Mouse (Mus musculus) fibroblast of lung, adult 2 months (primary cell): Measurements from ENCODE around the gene Klk4.

Experiments used
- DNase-seq: peaks from one replicate; pipeline ENCODE4 v3.0.0-alpha.2; 2011; ENCODE audit warnings: low read depth

The Klk4 gene

DNA sequence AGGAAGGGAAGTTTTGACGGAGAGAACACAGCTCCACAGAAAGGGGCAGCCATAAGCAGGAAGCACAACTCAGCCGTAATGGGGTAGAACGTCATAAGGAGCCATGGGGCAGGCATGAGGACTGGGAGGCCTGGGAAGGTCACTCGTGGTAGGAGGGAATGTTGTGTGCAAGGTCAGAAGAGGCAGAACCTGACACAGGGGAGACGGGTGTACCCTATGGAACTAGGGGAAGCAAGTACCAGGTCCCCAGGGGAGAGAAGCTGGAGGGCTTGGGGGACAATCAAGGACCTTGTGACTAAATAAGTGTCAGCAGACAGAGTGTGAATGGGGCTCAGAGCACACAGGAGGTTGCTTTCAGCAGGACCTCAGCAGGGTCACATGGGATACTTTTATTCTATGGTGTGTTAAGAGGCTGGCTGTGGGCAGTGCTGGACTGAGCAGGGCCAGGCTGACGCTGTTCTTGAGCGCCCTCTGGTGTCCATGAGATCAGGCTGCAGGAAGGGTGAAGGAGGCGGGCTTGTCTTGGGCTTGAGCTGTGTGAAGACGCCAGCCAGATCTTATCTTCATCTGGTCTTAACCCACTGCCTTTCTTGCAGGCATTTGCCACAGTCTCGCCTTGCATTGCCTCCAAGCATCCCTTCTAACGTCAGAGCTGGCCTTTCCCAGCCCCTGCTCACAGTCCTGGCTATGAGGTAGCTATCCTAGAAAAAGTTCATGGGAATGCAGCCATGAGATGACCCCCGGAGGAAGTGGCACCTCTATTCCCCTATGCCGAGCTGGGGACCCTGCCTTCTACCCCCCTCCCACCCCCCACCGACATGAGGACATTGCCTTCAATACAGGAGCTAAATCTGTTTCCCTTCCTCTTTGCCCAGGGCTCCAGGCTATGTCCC, 38.8 kb downstream of the Klk4 start:
- DNase-seq = peak; percentile 46

GRCm38 (mm10) chr7:43920582-43920981, 39.6 kb downstream of the Klk4 start:
- no peak for DNase-seq

- no peak for DNase-seq
These were observed 40.1 kb downstream of the Klk4 start for GRCm38 (mm10) chr7:43921087-43921486.

GRCm38 (mm10) chr7:43921941-43922340, 41.0 kb downstream of the Klk4 start:
- DNase-seq = no peak

GRCm38 (mm10) chr7:43925985-43926384, 45.0 kb downstream of the Klk4 start:
- no peak for DNase-seq

- no peak for DNase-seq
These were observed 47.6 kb downstream of the Klk4 start for GRCm38 (mm10) chr7:43928521-43928920.

DNA sequence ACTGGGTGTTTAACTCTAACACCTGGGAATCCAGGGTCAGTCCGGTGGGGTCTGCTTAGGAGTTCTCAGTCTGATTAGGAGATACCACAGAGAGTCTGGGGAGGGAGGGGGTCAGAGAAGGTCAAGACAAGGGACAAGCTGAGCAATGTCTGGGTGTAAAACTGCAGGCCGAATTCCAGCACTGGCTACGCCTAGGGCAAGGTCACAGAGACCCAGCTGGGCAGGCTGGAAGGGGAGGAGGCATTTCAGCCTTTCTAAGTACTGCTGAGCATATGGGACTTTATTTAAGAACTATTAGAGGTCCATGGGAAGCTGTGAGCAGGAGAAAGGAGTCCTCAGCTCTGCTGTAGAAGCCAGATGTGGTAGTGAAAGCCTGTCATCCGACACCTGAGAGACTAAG, 51.4 kb downstream of the Klk4 start:
- no peak for DNase-seq

DNA sequence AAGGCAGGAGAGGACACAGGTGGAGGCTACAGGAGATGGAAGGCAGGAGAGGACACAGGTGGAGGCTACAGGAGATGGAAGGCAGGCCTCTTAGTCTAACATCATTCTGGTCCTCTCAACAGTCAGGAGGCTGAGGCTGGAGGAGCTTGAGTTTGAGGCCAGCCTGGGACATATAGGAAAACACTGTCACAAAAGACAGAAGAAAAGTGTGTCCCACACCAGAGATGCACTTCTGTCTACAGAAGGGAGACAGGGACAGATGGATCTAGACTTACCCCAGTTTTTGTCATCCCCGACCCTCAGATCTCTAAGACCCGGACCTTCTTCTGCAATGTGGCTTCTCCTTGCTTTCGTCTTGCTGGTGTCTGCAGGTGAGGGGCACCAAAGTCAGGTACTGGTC, 52.5 kb downstream of the Klk4 start, which contains the start of gene Klk15:
Klk15 (plus strand) TSS at position 301 of the 400 bp plus-strand sequence.
- DNase-seq = no peak

DNA sequence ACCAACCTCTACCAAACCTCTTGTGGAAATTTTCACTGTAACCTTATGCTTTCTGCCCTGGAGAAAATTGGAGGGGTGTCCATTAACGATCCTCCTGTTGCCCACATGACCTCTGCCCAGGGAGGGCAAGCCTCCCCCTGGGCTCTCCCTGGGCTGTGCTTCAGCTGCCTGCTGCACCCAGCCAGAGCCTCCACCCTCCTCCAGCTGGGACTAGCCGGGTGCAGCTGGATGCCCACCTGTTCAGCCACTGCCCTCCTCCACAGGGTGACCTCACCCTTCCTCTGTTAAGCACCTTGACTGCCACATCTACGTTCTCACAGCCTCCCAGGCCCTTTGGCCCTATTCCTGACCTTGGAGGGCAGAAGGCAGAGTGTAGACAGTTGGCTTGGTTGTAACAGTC, 53.8 kb downstream of the Klk4 start:
- DNase-seq = no peak
